Mouse (Mus musculus) thymus, postnatal 36 days (tissue): ENCODE results near the gene Tex19.2.
A peak's percentile ranks its signal among the peaks of the same experiment; 100 is the strongest.
"Not testable (repeated sequence)": the region's sequence is repeated elsewhere in the genome, so short reads cannot be mapped to it uniquely, and the experiment has no call there.

Experiments used
- DNase-seq, 2 experiments: peaks; one replicate each; pipeline ENCODE4 v3.0.0; 2022; ENCODE audit warnings: mixed read lengths in 2 of 2

Tex19.2 gene

GRCm38 (mm10) chr11:121109986-121110385 is 8.5 kb downstream of the Tex19.2 start:
- DNase-seq = no peak

- DNase-seq = no peak
These were observed 10.4 kb downstream of the Tex19.2 start for GRCm38 (mm10) chr11:121108061-121108460.

DNA sequence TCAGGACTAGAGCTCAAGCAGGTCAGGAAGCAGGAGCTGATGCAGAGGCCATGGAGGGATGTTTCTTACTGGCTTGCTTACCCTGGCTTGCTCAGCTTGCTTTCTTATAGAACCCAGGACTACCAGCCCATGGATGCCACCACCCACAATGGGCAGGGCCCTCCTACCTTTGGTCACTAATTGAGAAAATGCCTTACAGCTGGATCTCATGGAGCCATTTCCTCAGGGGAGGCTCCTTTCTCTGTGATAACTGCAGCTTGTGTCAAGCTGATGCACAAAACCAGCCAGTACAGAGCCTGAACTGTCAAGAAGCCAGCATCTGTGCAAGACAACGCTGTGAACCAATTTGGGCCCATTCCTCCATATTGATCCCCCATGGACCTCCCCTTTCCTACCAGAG is 11.2 kb downstream of the Tex19.2 start:
- not testable (repeated sequence) for DNase-seq

- no peak for DNase-seq
These were observed 17.2 kb downstream of the Tex19.2 start for GRCm38 (mm10) chr11:121101124-121101805.

GRCm38 (mm10) chr11:121100692-121101091 is 17.8 kb downstream of the Tex19.2 start:
- DNase-seq = no peak

GRCm38 (mm10) chr11:121099762-121100161 is 18.7 kb downstream of the Tex19.2 start:
- no peak for DNase-seq

GRCm38 (mm10) chr11:121092606-121093585 is 25.6 kb downstream of the Tex19.2 start:
- DNase-seq = no peak

- DNase-seq = no peak
These were observed 27.5 kb downstream of the Tex19.2 start for GRCm38 (mm10) chr11:121090943-121091342.

GRCm38 (mm10) chr11:121089756-121090546 is 28.5 kb downstream of the Tex19.2 start:
- no peak for DNase-seq

- DNase-seq = no peak
These were observed 29.5 kb downstream of the Tex19.2 start for GRCm38 (mm10) chr11:121088997-121089396.

GRCm38 (mm10) chr11:121086296-121086695 is 32.2 kb downstream of the Tex19.2 start:
- DNase-seq = no peak

DNA sequence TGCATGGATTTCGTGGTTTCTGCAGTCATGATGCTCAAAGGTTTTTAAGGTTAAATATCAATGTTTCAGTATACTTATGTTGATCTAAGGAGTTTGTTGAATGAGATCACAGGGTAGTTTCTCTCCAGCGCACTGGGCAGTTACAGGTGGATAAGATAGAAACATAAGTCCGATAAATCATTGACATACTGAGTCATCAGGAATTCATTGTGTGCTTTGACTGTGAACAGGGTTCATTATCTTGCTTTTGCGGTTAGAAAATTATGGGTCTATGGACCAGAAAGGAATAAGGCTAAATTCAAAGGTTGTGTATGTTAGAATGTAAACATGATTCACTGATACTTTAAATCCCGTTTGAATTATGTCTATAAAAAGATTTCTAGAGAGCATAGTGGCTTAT is 33.3 kb downstream of the Tex19.2 start:
- no peak for DNase-seq

DNA sequence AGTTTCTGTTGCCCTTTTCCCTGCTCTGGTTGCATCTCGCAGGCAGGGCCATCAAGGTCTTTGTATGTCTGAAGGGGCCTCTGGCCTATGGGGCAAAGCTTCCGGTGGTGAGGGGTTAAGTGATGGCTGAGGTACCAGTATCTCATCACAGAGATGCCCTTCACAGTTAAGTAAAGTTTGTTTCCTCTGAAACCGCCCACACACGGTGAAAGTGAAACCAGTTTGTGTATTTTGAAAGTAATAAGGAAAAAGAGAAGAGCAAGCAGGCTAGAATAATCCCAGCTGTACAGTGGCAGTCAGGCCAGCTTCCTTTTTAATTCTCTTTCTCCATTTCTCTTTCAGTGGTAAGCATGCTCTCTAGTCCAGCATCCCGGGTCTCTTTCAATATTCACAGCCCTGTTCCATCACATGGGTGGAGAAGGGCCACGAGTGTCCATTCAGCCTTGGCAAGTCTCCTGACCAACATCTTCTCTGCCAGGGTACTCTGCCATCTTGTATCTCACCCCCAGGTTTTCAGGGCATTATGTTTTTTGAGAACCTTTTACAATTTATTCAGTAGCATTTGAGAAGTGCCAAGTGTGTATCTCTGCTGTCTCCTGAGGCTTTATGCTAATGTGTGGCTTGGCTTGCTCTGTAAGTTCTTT is 35.5 kb downstream of the Tex19.2 start:
- peak; percentile 15 to 27 for DNase-seq

DNA sequence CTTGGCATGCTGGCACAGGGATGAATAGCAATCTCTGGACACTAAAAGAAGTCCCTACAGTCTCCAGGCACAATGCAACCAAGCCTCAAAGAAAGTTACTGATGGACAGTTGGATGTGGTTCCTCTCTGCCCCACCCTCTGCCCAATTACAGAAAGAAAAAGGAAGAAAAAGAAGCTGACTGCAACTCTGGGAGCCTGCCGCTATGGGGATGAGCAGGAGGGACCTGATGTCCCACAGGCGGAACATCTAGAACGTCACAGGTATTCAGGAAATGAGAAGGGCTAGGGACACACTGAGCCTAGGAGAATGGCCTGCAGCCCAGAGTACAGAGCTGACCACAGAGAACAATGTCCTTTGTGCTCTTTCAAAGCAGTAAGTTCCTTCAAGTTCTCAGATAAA is 36.2 kb downstream of the Tex19.2 start:
- DNase-seq = no peak

DNA sequence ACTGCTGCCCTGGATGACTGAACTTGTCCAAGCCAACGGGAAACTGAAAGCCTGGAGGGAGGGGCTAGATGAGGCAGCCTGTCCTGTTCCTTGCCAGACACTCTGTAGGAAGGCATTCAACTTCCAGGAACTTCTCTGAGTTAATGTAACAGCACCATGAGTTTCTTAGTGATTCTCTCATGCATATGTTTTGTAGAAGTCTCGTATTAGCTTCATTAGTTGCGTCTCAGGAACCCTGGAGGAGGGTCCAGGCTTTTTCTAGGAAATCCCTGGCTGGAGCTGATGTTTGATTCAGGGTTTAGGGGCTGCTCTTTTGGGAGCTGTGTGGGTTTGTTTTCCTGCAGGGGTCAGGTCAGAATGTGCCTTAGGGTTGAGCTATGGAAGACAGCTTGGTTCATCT is 37.4 kb downstream of the Tex19.2 start, which contains the start of gene Sectm1a:
Gene Sectm1a, minus strand, starts transcription at position 101 of the 400 bp plus-strand sequence.
- no peak for DNase-seq

GRCm38 (mm10) chr11:121080330-121080729 is 38.1 kb downstream of the Tex19.2 start:
- no peak for DNase-seq

DNA sequence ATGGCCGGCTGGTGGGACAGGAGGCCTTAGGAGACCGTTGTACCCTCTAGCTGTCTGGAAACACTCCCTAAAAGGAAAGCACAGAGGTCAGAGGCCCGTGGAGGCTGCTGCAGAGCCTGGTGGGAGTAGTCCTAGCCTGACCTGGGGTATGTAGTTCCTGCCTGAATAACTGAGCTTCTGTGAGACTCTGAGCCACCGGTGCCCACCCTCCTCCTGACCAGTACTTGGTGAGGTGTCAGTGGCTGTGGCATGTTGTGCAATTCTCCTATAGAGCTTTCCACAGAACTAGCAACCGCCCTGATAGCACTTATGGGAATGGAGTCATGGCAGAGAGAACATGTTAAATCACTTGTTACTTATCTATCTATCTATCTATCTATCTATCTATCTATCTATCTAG is 42.8 kb downstream of the Tex19.2 start:
- DNase-seq = no peak

GRCm38 (mm10) chr11:121069662-121070061 is 48.8 kb downstream of the Tex19.2 start:
- not testable (repeated sequence) for DNase-seq

DNA sequence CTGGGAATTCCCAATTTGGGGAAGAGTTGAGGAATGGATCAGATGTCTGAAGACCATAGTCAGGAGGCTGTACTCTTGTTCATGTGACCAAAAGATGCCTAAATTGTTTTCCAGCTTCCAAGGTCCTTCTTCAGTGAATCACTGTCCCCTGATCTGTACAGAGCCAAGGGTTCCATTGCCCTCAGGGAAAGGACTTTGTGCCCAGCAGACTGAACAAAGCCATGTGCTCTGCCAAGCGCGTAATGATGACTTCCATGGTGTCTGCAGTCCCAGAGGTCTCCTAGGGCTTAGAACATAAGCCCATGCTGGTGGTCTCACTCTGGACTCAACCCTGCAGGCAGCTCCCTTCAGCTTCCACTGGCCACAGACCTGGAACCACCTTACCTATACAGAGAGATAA is 50.6 kb downstream of the Tex19.2 start:
- no peak for DNase-seq
